Mouse (Mus musculus) cerebellum, adult 2 months (tissue): ENCODE measurements around the gene Mrpl21.

Source experiments
- CTCF ChIP-seq: fragments of 200-500 bp; IDR thresholded peaks from 2 replicates; pipeline ENCODE4 v1.5.1; 2011; ENCODE audit warnings: low read depth, mild to moderate bottlenecking, control low read depth, low read length, moderate library complexity, borderline replicate concordance; ENCODE audit not compliant: insufficient read depth
- POLR2A ChIP-seq: fragments of 200-500 bp; IDR thresholded peaks from 2 replicates; pipeline ENCODE4 v1.6.1; 2011; ENCODE audit warnings: low read length, control low read depth, borderline replicate concordance; ENCODE audit not compliant: insufficient read depth

DNA sequence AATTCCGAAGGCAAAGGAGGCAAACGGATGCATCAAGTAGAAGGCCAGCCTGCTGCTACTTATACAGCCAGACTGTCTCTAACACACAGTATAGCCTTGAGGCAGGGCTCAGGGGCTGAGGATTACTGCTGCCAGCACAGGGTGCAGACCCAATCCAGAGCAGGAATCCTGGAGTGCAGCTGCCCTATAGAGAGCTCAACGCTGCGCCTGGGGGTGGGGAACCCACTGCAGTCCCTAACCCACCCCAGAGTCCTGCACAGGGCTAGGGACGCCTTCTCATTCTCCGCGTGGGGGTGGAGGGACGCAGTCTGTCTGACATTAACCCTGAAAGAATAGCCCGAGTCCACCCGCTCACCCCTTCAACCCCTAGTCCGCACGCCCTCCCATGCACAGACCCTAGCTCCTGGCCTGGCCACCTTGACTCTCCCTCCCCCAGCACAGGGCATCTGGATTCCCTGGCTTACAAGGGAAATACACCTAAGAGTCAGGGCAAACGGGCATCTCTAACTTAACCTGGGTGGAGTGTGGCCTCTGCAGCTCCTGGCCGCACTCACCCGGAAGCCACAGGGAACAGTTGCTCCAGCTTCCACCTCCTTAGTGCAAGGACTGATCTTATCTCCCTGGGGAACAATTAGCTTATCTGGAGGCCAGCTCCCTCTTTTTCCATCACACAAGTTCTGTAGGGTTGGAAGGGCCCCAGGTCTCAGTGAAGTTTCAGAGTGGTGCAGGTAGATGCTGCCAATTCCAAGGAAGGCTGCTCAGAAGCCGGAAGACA is 24.7 kb downstream of the Mrpl21 start:
- TF ChIP-seq CTCF (no peak), POLR2A (no peak)
